Mouse (Mus musculus) G1E (cell line): ENCODE data around the gene Nsd1.

Experiments
- CTCF ChIP-seq: IDR thresholded peaks from 2 replicates; pipeline ENCODE4 v1.5.1; 2012; ENCODE audit warnings: low read depth, low read length, inconsistent platforms, mixed read lengths
- GATA1 ChIP-seq: IDR thresholded peaks from 2 replicates; pipeline ENCODE4 v1.6.1; 2012; ENCODE audit warnings: borderline replicate concordance, low read length, inconsistent platforms, mixed read lengths
- GATA2 ChIP-seq: IDR thresholded peaks from 2 replicates; pipeline ENCODE4 v1.6.1; 2012; ENCODE audit warnings: low read depth, low read length, inconsistent platforms, borderline replicate concordance
- TAL1 ChIP-seq: conservative IDR thresholded peaks from 2 replicates; pipeline ENCODE4 v1.6.1; 2012; ENCODE audit warnings: low read depth, low read length, inconsistent platforms, mixed read lengths

DNA sequence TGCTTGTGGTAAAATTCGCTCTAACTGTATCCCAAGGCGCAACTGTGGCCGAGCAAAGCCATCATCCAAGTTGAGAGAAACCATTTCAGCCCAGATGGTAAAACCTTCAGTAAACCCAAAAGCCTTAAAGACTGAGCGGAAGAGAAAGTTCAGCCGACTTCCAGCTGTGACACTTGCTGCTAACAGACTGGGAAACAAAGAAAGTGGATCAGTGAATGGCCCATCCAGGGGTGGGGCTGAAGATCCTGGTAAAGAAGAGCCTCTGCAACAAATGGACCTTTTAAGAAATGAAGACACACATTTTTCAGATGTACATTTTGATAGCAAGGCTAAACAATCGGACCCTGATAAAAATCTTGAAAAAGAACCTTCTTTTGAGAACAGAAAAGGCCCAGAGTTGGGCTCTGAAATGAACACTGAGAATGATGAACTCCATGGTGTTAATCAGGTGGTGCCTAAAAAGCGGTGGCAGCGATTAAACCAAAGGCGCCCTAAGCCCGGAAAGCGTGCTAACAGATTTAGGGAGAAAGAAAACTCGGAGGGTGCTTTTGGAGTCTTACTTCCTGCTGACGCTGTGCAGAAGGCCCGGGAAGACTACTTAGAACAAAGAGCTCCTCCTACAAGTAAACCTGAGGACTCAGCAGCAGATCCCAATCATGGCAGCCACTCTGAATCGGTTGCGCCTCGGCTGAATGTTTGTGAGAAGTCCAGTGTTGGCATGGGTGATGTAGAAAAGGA is 37.9 kb downstream of the Nsd1 start:
- no peak for TF ChIP-seq CTCF
- no peak for TF ChIP-seq GATA1
- no peak for TF ChIP-seq TAL1
- no peak for TF ChIP-seq GATA2
